Mouse (Mus musculus) hindbrain, postnatal 0 days (tissue): Measurements from ENCODE around the gene Lgmn. TPM values are rescaled to one million over a fixed set of nuclear protein-coding genes. Genes with fewer than 3 reads are reported as not detected.

Source experiments
- ATAC-seq: fragments of 200-750 bp; cut with Nextera tagmentation; 2 replicates; pipeline ENCODE4 v1.8.0; 2017; ENCODE audit warnings: mild to moderate bottlenecking, moderate TSS enrichment, moderate library complexity
- DNase-seq: peaks from one replicate; pipeline ENCODE4 v3.0.0-alpha.2; 2015; ENCODE audit warnings: low spot score
- H3K27ac ChIP-seq: fragments of 300-500 bp; sonication (generic); 2 replicates; pipeline ENCODE4 v1.5.1; 2014; ENCODE audit warnings: mild to moderate bottlenecking
- H3K27me3 ChIP-seq: fragments of 300-500 bp; sonication (generic); 2 replicates; pipeline ENCODE4 v1.6.1; 2014; ENCODE audit warnings: low read length, mixed read lengths; ENCODE audit not compliant: insufficient read depth
- H3K36me3 ChIP-seq: fragments of 300-500 bp; sonication (generic); 2 replicates; pipeline ENCODE4 v1.6.1; 2014; ENCODE audit warnings: low read length, mixed read lengths; ENCODE audit not compliant: insufficient read depth
- H3K4me1 ChIP-seq: fragments of 300-500 bp; sonication (generic); 2 replicates; pipeline ENCODE4 v1.6.1; 2014; ENCODE audit warnings: antibody characterized with exemption, low read length, mixed read lengths; ENCODE audit not compliant: insufficient read depth
- H3K4me2 ChIP-seq: fragments of 300-500 bp; sonication (generic); 2 replicates; pipeline ENCODE4 v1.6.1; 2014; ENCODE audit warnings: low read depth, mild to moderate bottlenecking, low read length, moderate library complexity, mixed read lengths
- H3K4me3 ChIP-seq: fragments of 300-500 bp; sonication (generic); 2 replicates; pipeline ENCODE4 v1.5.1; 2014; ENCODE audit warnings: low read length
- H3K9ac ChIP-seq: fragments of 300-500 bp; sonication (generic); replicated peaks from 2 replicates; pipeline ENCODE4 v1.6.1; 2014; ENCODE audit warnings: mild to moderate bottlenecking, low read length, moderate library complexity, mixed read lengths
- H3K9me3 ChIP-seq: fragments of 300-500 bp; sonication (generic); 2 replicates; pipeline ENCODE4 v1.6.1; 2016; ENCODE audit warnings: low read length, mixed read lengths
- CTCF ChIP-seq: IDR thresholded peaks from 2 replicates; pipeline ENCODE4 v1.5.1; 2016; ENCODE audit warnings: antibody characterized with exemption, control low read depth, low read depth
- WGBS: fragments of 180-500 bp; shearing (Covaris S2); extraction: QIAGEN DNeasy Blood & Tissue Kit; methylation state at CpG from one replicate; pipeline ENCODE4 v1.1.7; 2014; 5-methylcytosine and 5-hydroxymethylcytosine counted together
- polyA plus RNA-seq: library from polyadenylated mRNA; unstranded; fragments of >200 nt; fragmentation: Nextera tagmentation; extraction: Ambion mirVana; gene quantifications from 2 replicates; pipeline ENCODE4 v1.2.1, GENCODE M21; 2015
- total RNA-seq: library from RNA; depleted of rRNA; stranded (reverse); fragments of >200 nt; gene quantifications from 2 replicates; pipeline ENCODE4 v1.2.3, GENCODE M21; 2014

Lgmn gene
- total and polyA plus RNA-seq, 2 experiments from 2014 or later: 148 to 166 TPM

DNA sequence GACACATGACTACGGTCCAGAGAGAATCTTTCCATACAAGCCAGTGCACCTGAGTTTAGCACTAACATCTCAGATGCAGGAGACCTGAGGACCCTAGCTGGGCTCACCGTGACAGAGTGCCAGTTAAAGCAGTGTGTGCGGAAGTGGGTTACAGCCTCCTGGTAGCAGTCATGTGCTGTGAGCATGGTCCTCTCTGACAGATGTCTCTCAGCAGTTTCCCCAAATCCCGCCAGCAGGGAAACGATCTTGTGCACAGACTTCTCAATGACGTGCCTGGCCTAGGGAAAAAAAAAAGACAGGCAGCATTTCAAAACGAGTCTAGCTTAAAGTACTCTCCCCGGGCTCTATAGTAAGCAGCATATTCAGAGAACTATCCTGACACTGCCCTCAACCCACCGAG lies 44.1 kb downstream of the Lgmn start:
- peaks cover 38% of the 10 kb centered on the region for H3K36me3 ChIP-seq
- no peak overlapping the region for H3K9ac ChIP-seq
- H3K4me1 ChIP-seq: no peaks in the 10 kb centered on the region
- H3K9me3 ChIP-seq: no peaks in the 10 kb centered on the region
- H3K27ac ChIP-seq: no peak overlapping the region
- TF ChIP-seq CTCF: no peak
- no peak overlapping the region for H3K4me3 ChIP-seq
- 51% methylated on average over 9 of the region's 9 CpGs for WGBS
- no peak for ATAC-seq
- H3K27me3 ChIP-seq: no peaks in the 10 kb centered on the region
- H3K4me2 ChIP-seq: no peak overlapping the region
- no peak for DNase-seq

DNA sequence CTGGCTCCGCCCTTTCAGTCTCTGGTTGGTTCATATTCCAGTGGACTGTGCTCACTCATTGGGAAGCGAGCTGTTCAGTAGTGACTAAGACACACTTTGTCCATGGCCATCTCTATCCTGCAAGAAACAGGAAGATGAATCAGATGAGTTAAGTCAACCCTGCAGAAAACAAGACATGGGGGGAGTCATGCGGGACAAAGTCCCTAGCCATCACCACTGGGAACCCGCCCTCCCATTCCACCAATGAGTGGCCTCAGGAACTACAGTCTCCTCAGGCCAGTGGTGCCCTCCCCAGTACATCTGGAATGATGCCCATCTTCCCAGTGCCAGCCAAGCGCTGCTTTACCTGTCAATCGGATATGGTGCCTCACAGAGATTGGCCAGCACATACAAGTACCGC lies 45.1 kb downstream of the Lgmn start:
- 94% methylated on average over 7 of the region's 7 CpGs for WGBS
- no peak for DNase-seq

DNA sequence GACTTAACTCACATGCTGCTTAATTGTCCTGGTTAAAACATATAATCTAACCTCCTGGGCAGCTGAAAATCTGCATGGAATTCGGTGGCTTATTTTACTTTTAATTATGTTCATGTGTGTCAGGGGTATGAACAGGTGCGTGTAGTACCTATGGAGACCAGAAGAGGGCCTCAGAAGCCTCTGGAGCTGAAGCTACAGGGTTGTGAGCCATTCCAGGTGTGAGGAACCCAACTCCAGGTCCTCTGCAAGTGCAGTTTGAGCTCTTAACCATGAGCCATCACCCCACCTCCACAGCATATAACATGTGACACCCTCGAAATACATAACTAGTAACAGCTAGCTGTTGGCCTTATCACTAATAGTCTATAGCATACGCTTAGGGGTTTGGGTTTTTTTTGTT lies 47.6 kb downstream of the Lgmn start:
- ATAC-seq (no peak), DNase-seq (peak; percentile 54)
- Histone ChIP-seq H3K27ac (no peak overlapping the region), H3K4me3 (no peak overlapping the region), H3K9ac (no peak overlapping the region), H3K4me2 (no peak overlapping the region), H3K4me1 (no peaks in the 10 kb centered on the region), H3K9me3 (no peaks in the 10 kb centered on the region), H3K27me3 (no peaks in the 10 kb centered on the region), H3K36me3 (peaks cover 11% of the 10 kb centered on the region)
- 74% methylated on average over 4 of the region's 4 CpGs for WGBS
- peak; percentile 71 for TF ChIP-seq CTCF

More for the DNA sequence above, 45.1 kb downstream of the Lgmn start:
- H3K9ac ChIP-seq: no peak overlapping the region
- H3K9me3 ChIP-seq: no peaks in the 10 kb centered on the region
- no peaks in the 10 kb centered on the region for H3K27me3 ChIP-seq
- peaks cover 31% of the 10 kb centered on the region for H3K36me3 ChIP-seq
- no peak for TF ChIP-seq CTCF
- no peaks in the 10 kb centered on the region for H3K4me1 ChIP-seq
- H3K4me2 ChIP-seq: no peak overlapping the region
- no peak overlapping the region for H3K27ac ChIP-seq
- H3K4me3 ChIP-seq: no peak overlapping the region
- no peak for ATAC-seq

DNA sequence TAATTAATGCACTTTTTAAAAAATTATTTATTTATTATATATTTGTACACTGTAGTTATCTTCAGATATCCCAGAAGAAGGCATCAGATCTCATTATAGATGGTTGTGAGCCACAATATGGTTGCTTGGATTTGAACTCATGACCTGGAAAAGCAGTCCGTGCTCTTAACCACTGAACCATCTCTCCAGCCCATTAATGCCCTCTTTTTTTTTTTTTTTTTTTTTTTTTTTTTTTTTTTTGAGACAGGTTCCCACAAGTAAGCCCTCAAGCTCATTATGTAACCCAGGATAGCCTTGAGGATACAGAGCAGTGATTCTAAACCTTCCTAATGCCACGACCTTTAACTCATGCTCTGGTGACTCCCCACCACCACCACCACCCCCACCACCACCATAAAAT lies 48.5 kb downstream of the Lgmn start:
- no peaks in the 10 kb centered on the region for H3K9me3 ChIP-seq
- peaks cover 11% of the 10 kb centered on the region for H3K36me3 ChIP-seq
- H3K4me1 ChIP-seq: no peaks in the 10 kb centered on the region
- no peak overlapping the region for H3K9ac ChIP-seq
- no peak overlapping the region for H3K4me3 ChIP-seq
- DNase-seq (no peak), ATAC-seq (no peak)
- H3K27me3 ChIP-seq: no peaks in the 10 kb centered on the region
- WGBS: 86% methylated on average over 2 of the region's 2 CpGs
- H3K27ac ChIP-seq: no peak overlapping the region
- H3K4me2 ChIP-seq: no peak overlapping the region
- no peak for TF ChIP-seq CTCF

DNA sequence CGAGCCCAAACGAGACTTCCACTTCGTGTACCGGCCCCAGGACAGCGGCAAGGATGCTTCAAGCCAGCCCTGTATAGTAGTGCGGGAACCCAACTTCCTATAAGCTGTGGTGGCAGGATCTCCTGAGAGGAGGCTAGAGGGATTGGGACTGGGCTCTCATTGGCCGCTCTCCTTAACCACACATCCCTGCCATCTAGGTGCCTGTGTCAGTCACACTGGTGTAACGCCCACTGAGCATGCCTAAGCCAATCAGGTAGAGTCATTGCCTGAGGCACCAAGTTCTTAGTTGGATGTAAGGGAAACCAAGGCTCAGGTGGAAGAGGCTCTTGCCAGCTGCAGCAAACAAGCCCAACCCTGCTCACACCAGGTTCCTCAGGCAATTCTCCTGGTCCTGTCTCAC lies 49.6 kb downstream of the Lgmn start:
- Histone ChIP-seq H3K27me3 (no peaks in the 10 kb centered on the region), H3K36me3 (peaks cover 6% of the 10 kb centered on the region), H3K4me1 (no peaks in the 10 kb centered on the region), H3K27ac (no peak overlapping the region), H3K9ac (no peak overlapping the region), H3K4me2 (0 out of 2 replicates have a peak overlapping the region, but pooled peaks have one; percentile 4), H3K4me3 (no peak overlapping the region), H3K9me3 (no peaks in the 10 kb centered on the region)
- peak; percentile 39; the same call in 1 of the 2 replicates for ATAC-seq
- DNase-seq: no peak
- no peak for TF ChIP-seq CTCF
- WGBS: 39% methylated on average over 8 of the region's 8 CpGs

DNA sequence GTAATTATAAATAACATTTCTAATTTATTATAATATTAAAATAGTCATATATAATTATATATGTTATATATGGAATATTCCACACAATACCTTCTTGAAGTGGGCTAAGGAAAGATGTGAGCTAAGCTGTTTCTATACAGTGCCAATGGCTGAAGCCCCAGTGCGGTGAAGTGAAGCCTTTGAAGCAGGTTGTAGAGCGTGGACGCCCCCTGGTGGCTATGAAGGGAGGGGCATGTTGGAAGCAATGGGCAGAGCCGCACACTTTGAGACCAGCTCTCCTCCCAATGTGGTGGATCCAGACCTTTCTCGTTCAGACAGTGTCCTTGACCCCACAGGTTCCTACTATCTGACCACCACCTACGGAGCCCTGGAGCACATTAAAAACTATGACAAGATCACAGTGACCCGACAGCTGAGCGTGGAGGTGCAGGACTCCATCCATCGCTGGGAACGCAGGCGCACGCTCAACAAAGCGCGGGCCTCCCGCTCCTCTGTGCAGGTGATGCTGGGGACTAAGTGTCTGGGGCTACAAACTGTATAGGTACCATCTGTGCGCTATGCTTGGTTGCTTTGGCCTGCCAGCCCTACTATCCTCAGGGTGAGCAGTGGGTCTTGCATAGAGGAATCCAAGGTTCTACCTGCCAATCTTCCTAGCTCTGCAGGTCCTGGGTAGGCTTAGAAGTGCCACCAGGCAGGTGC lies 52.2 kb downstream of the Lgmn start:
- ATAC-seq: peak; percentile 84

DNA sequence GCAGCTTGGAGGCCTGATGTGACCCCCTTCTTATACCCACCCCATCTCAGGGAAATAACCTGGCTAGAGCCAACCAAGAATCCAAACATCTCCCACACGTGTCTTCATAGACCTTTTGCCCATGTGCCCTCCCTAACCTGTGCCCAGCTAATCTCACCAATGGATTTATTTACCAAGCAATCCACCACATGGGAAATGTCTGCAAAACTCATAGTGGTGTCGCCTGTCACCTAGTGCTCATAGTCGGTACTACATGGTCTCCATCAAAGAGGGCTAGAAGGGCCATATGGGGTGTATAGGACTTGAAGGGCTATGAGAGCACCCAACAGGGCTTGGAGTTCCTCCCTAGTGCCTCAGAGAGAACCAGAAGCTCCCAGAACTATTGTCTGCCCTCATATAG lies 54.8 kb downstream of the Lgmn start:
- Histone ChIP-seq H3K36me3 (no peaks in the 10 kb centered on the region), H3K9ac (no peak overlapping the region), H3K27me3 (no peaks in the 10 kb centered on the region), H3K9me3 (no peaks in the 10 kb centered on the region), H3K4me3 (no peak overlapping the region), H3K4me2 (no peak overlapping the region), H3K27ac (no peak overlapping the region), H3K4me1 (no peaks in the 10 kb centered on the region)
- peak; percentile 48 for ATAC-seq
- DNase-seq: peak; percentile 82
- TF ChIP-seq CTCF: peak; percentile 99
- 25% methylated on average over 3 of the region's 3 CpGs for WGBS

More for the DNA sequence above, 52.2 kb downstream of the Lgmn start:
- peak; percentile 98 for TF ChIP-seq CTCF
- Histone ChIP-seq H3K27me3 (no peaks in the 10 kb centered on the region), H3K9ac (no peak overlapping the region), H3K36me3 (no peaks in the 10 kb centered on the region), H3K4me2 (no peak overlapping the region), H3K4me1 (no peaks in the 10 kb centered on the region), H3K9me3 (no peaks in the 10 kb centered on the region), H3K4me3 (no peak overlapping the region), H3K27ac (no peak overlapping the region)
- peak; percentile 92 for DNase-seq
- WGBS: 51% methylated on average over 16 of the region's 16 CpGs
